Mouse (Mus musculus) liver, adult 2 months (tissue): Measurements from ENCODE around the gene Zfp592. TPM values are rescaled to one million over a fixed set of nuclear protein-coding genes. Genes with fewer than 3 reads are reported as not detected.

Experiments used
- DNase-seq: peaks from one replicate; pipeline ENCODE4 v3.0.0-alpha.2; 2011; ENCODE audit warnings: low read depth, low spot score; ENCODE audit errors: extremely low read depth
- H3K27ac ChIP-seq: fragments of 200-500 bp; replicated peaks from 2 replicates; pipeline ENCODE4 v1.5.1; 2012; ENCODE audit warnings: low read depth, mild to moderate bottlenecking, control low read depth, inconsistent platforms, low read length; ENCODE audit not compliant: insufficient read depth
- H3K27me3 ChIP-seq: fragments of 200-500 bp; 2 replicates; pipeline ENCODE4 v1.6.1; 2012; ENCODE audit warnings: mild to moderate bottlenecking, moderate library complexity, low read length, inconsistent platforms; ENCODE audit not compliant: control insufficient read depth, insufficient read depth
- H3K36me3 ChIP-seq: fragments of 200-500 bp; 2 replicates; pipeline ENCODE4 v1.6.1; 2012; ENCODE audit warnings: low read length, inconsistent platforms; ENCODE audit not compliant: control insufficient read depth, insufficient read depth
- H3K4me1 ChIP-seq: fragments of 200-500 bp; 2 replicates; pipeline ENCODE4 v1.6.1; 2011; ENCODE audit warnings: low read length; ENCODE audit not compliant: control insufficient read depth, insufficient read depth
- H3K4me3 ChIP-seq: fragments of 200-500 bp; 2 replicates; pipeline ENCODE4 v1.5.1; 2011; ENCODE audit warnings: low read depth, mild to moderate bottlenecking, control low read depth, low read length, moderate library complexity; ENCODE audit not compliant: insufficient read depth
- H3K79me2 ChIP-seq: fragments of 200-500 bp; 2 replicates; pipeline ENCODE4 v1.6.1; 2012; ENCODE audit warnings: inconsistent platforms, mild to moderate bottlenecking, low read length, moderate library complexity; ENCODE audit not compliant: control insufficient read depth, insufficient read depth
- H3K9ac ChIP-seq: fragments of 200-500 bp; 2 replicates; pipeline ENCODE4 v1.6.1; 2012; ENCODE audit warnings: low read depth, mild to moderate bottlenecking, control low read depth, inconsistent platforms, low read length
- CTCF ChIP-seq: fragments of 200-500 bp; IDR thresholded peaks from 2 replicates; pipeline ENCODE4 v1.5.1; 2011; ENCODE audit warnings: low read depth, low read length, control low read depth
- POLR2A ChIP-seq: fragments of 200-500 bp; IDR thresholded peaks from 2 replicates; pipeline ENCODE4 v1.6.1; 2011; ENCODE audit warnings: low read length, control low read depth; ENCODE audit not compliant: insufficient read depth; ENCODE audit errors: extremely low read depth
- WGBS: fragments of 180-500 bp; shearing (Covaris S2); methylation state at CpG from one replicate; pipeline ENCODE4 v1.1.7; 2018; 5-methylcytosine and 5-hydroxymethylcytosine counted together
- polyA plus RNA-seq: library from polyadenylated mRNA; depleted of rRNA; stranded (reverse); fragments of >200 nt; gene quantifications from 2 replicates; pipeline ENCODE4 v1.2.3, GENCODE M21; 2012
- total RNA-seq: library from RNA; depleted of rRNA; stranded (reverse); fragments of >200 nt; gene quantifications from 2 replicates; pipeline ENCODE4 v1.2.3, GENCODE M21; 2014

Gene Zfp592
- total and polyA plus RNA-seq, 2 experiments, result 6.7 to 11.3 TPM

DNA sequence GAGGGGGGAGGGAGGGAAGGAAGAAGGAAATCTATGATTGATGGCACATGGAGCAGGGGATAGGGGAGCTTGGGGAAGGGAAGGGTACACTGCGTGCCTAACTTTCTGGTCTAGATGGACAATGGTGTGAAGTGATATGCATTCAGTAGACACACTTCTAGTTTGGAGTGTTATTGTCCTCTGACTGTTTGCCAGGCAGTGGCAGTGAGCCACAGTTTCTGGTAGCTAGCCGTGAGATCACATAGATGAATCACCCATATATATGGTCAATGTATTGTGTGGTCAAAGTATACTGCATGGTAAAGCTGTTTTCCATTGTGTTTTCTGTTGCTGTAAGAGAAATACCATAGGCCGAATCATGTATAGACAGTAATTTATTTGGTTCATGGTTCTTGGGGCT, 18.1 kb downstream of the Zfp592 start:
- WGBS, result 92% methylated on average over 3 of the region's 3 CpGs
- H3K9ac ChIP-seq, result no peak overlapping the region
- peaks cover 34% of the 10 kb centered on the region for H3K79me2 ChIP-seq
- H3K36me3 ChIP-seq, result peaks cover 16% of the 10 kb centered on the region
- H3K27me3 ChIP-seq, result no peaks in the 10 kb centered on the region
- H3K4me1 ChIP-seq, result no peaks in the 10 kb centered on the region; the same call in 1 of the 2 replicates
- no peak overlapping the region for H3K4me3 ChIP-seq
- TF ChIP-seq POLR2A, result no peak
- TF ChIP-seq CTCF, result no peak
- DNase-seq, result no peak
- H3K27ac ChIP-seq, result no peak overlapping the region

DNA sequence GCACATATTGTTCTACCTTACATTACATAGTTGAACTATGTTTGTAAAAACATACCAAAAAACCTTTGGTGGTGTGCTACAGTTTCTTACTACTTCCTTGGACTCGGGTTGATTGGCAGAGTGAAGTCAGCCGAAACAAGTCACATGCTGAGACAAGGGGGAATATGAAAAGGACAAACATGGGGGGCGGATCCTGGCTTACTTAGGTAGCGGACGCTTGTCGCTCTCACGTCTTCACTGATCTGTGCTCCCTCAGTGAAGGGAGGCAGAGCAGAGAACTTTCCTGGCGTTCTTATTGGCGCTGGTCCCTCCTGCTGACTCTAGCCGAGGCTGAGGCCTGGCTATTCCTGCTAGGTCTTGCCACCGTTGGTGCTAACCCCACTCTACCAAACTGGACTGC, 26.8 kb downstream of the Zfp592 start:
- Histone ChIP-seq H3K4me1 (peaks cover 23% of the 10 kb centered on the region), H3K79me2 (peaks cover 14% of the 10 kb centered on the region), H3K27me3 (no peaks in the 10 kb centered on the region), H3K4me3 (no peak overlapping the region), H3K9ac (no peak overlapping the region), H3K27ac (no peak overlapping the region), H3K36me3 (peaks cover 25% of the 10 kb centered on the region)
- DNase-seq, result no peak
- WGBS, result 84% methylated on average over 11 of the region's 11 CpGs
- no peak for TF ChIP-seq POLR2A
- no peak for TF ChIP-seq CTCF

DNA sequence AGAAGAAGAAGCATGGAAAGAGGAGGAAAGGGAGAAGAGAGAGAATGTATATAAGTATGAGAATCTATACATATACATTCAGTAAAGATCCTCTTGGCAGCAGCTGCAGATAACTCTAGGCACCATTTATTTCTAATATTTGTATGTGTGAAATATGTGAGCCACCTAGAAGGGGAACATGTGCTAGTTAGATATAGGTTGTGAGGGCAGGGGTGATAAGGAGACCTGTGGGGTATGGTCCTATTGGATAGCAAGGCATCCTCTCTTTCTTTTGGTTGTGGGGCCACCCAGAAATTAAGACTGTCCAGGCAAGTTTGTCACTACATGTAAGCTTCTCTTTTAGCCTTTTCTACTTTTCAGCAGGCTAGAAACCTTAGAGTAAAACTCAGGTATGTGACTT, 29.2 kb downstream of the Zfp592 start:
- peaks cover 34% of the 10 kb centered on the region for H3K36me3 ChIP-seq
- no peak overlapping the region for H3K9ac ChIP-seq

DNA sequence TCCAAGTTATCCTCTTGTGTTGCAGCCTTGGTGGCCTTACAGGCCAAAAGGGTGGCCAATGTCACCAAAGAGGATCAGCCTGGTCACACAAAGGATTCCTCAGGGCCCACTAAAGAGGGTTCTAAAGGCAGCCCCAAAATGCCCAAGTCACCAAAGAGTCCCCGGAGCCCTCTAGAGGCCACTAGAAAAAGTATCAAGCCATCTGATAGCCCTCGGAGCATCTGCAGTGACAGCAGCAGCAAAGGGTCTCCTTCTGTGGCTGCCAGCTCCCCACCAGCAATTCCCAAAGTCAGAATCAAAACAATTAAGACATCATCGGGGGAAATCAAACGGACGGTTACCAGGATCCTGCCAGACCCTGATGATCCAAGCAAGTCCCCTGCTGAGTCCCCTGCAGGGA, 30.6 kb downstream of the Zfp592 start:
- Histone ChIP-seq H3K4me1 (peaks cover 22% of the 10 kb centered on the region), H3K9ac (no peak overlapping the region), H3K36me3 (peaks cover 40% of the 10 kb centered on the region), H3K4me3 (no peak overlapping the region), H3K27ac (no peak overlapping the region), H3K79me2 (peaks cover 10% of the 10 kb centered on the region; the same call in 1 of the 2 replicates), H3K27me3 (no peaks in the 10 kb centered on the region)
- TF ChIP-seq POLR2A (no peak), CTCF (no peak)
- DNase-seq, result no peak
- 87% methylated on average over 5 of the region's 5 CpGs for WGBS

More for the DNA sequence above, 29.2 kb downstream of the Zfp592 start:
- no peak overlapping the region for H3K27ac ChIP-seq
- DNase-seq, result no peak
- H3K79me2 ChIP-seq, result peaks cover 13% of the 10 kb centered on the region; the same call in 1 of the 2 replicates
- peaks cover 26% of the 10 kb centered on the region for H3K4me1 ChIP-seq
- H3K27me3 ChIP-seq, result no peaks in the 10 kb centered on the region
- TF ChIP-seq CTCF (no peak), POLR2A (no peak)
- H3K4me3 ChIP-seq, result no peak overlapping the region

DNA sequence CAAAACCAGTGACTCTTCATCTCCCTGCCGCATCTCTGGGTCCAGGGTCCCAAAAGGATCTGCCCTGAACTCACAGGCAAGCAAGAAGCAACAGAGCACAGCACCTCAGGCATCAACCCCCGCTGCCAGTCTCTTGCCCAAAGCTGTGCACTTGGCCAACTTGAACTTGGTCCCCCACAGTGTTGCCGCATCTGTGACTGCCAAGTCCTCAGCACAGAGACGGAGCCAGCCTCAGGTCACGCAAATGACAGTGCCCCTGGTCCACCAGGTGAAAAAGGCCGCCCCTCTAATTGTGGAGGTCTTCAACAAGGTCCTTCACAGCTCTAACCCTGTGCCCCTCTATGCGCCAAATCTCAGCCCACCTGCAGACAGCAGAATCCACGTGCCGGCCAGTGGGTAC, 31.2 kb downstream of the Zfp592 start:
- H3K4me1 ChIP-seq, result peaks cover 24% of the 10 kb centered on the region
- H3K4me3 ChIP-seq, result no peak overlapping the region
- TF ChIP-seq CTCF (no peak), POLR2A (no peak)
- H3K9ac ChIP-seq, result no peak overlapping the region
- H3K27ac ChIP-seq, result no peak overlapping the region
- 59% methylated on average over 9 of the region's 9 CpGs for WGBS
- peaks cover 10% of the 10 kb centered on the region; the same call in 1 of the 2 replicates for H3K79me2 ChIP-seq
- peaks cover 41% of the 10 kb centered on the region for H3K36me3 ChIP-seq
- DNase-seq, result peak; percentile 68
- H3K27me3 ChIP-seq, result no peaks in the 10 kb centered on the region

DNA sequence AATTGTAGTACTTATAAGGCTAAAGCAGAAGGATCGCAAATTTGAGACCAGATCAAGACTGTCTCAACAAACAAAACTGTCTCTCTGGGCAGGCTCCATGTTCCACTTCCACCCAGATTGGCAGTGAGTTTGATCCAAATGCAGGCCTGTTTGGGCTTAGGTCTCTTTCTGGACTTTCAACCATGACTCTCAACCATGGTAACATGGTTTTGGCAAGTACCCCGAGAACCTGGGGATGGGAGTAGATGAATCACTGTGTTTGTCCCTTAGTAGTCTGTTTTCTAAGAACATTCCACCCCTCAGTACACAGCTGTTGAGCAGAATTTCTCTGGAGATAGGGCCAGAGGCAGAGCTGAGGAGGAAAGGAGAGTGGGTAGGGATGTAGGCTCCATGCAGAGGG, 32.3 kb downstream of the Zfp592 start:
- WGBS, result 25% methylated on average over 2 of the region's 2 CpGs
- H3K36me3 ChIP-seq, result peaks cover 47% of the 10 kb centered on the region
- H3K9ac ChIP-seq, result no peak overlapping the region
- H3K27me3 ChIP-seq, result no peaks in the 10 kb centered on the region
- peaks cover 21% of the 10 kb centered on the region for H3K4me1 ChIP-seq
- peak; percentile 87 for DNase-seq
- no peak overlapping the region; the same call in 1 of the 2 replicates for H3K27ac ChIP-seq
- TF ChIP-seq POLR2A (no peak), CTCF (no peak)
- no peak overlapping the region for H3K4me3 ChIP-seq
- H3K79me2 ChIP-seq, result peaks cover 10% of the 10 kb centered on the region; the same call in 1 of the 2 replicates
